Mouse (Mus musculus) embryo, embryonic 11.5 days (tissue): ENCODE results near the gene Cend1.

Experiments used
- DNase-seq: peaks from one replicate; pipeline ENCODE4 v3.0.0-alpha.2; 2012; ENCODE audit warnings: low read depth, low spot score

Cend1 gene

DNA sequence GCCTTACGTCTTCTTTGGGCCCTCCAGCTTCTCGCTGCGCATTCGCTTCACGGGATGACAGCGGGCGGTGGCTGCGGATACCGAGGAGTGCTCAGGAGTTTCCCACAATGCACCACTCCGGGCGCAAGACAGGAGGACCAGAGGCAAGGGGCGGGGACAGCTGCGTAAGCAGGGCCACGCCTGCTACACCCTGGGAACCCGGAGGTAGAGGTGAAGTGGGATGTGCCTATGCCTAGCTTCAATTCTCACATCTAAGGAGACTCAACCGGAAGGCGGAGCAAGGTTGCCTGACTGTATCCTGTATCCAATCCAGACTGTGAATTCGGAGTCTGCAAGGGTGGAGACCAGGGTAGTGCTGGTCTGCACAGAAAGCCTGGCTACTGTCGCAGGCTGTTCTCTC is at the start of gene Cend1:
TSS of gene Cend1 (minus strand) at position 182 of the 400 bp plus-strand sequence.
- peak; percentile 59 for DNase-seq

DNA sequence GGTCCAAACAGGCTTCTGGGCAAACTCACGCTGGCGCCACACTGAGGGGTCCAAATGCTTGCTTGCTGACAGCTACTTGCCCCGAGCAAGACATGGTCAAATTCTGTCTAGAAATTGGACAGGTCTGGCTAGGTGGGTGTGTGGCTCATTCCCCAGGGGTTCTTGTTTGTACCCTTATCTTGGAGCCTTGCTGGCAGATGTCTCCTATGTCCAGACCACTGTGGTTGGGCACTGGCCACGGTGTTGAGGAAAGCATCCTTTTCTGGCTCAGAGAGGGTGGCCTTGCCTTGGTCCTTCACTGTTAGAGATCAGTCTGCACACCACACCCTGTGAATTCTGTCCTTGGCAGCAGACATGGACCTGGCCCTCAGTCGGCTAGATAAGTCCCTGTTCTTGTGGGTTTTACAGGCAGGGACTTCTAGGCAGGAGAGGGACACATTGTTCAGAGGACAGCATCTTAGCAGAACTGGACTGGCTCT is 49.0 kb upstream of the Cend1 start:
- no peak for DNase-seq

GRCm38 (mm10) chr7:141477578-141478269 is 48.4 kb upstream of the Cend1 start:
- DNase-seq, result no peak

GRCm38 (mm10) chr7:141476981-141477370 is 47.7 kb upstream of the Cend1 start:
- no peak for DNase-seq

GRCm38 (mm10) chr7:141476226-141476980 is 47.1 kb upstream of the Cend1 start:
- no peak for DNase-seq

- DNase-seq, result no peak
These were observed 46.5 kb upstream of the Cend1 start for GRCm38 (mm10) chr7:141475805-141476158.

DNA sequence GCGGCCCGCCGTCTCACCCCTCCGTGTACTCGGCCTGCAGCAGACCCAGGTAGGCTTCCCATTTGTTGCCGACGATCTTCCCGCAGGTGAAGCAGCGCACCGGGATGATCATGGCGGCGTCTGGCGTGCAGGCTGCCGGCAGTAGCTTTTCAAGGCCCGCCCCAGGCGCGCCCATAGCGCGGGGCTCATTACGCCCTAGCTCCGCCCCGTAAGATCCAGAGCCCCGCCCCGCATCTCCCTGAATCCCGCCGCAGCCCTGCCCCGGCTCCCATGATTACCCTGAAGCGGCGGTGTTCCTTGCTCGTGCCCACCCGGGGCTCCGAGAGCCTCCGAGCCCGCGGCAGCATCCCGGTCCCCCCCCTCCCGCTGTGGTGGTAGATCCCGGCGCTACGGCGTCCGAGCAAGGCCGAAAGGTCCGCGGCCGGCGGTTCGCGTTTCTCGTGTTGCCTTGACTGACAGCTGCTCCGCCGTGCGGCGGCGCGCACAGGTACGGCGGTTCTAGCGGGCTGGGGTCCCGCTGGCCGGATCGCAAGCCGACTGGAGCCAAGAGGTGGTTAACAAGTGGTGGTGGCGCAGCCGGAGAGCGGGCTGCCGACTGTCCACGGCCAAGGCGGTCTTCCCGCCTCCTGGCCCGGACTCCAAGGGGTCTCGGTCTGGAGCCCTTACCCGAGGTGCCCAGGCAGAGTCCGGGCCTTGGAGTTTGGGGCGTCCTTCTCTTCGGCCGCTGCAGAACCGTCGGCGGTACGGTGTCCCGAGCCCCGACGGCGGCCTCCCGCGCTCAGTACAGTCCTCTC is 45.9 kb upstream of the Cend1 start, which contains the start of the genes Polr2l and Tspan4:
TSS of gene Polr2l (minus strand) at position 122 of the 794 bp plus-strand sequence.
TSS of gene Tspan4 (plus strand) at position 230 of the 794 bp plus-strand sequence.
- DNase-seq, result peak; percentile 78

GRCm38 (mm10) chr7:141474160-141474559 is 44.9 kb upstream of the Cend1 start:
- no peak for DNase-seq

GRCm38 (mm10) chr7:141472763-141473162 is 43.5 kb upstream of the Cend1 start:
- DNase-seq, result no peak

GRCm38 (mm10) chr7:141472226-141472625 is 42.9 kb upstream of the Cend1 start:
- DNase-seq, result no peak

DNA sequence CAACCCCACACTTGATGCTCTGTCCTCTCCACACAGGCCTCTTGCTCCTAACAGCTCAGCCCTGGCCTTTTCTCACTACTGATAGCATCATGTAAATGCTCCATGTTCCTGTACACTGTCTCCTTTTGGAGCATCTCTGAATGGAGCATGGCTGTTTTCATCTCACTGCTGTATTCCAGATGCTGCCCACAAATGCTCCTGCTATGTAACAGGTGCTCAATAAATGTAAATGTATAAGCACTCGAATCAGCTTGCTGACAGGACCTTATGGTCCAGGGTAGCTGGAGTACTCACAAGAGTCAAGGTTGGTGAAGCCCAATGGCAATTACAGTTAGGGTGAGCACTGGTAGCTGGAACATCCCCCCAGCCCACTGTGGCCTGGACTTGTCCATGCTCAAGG is 41.9 kb upstream of the Cend1 start:
- DNase-seq, result no peak

DNA sequence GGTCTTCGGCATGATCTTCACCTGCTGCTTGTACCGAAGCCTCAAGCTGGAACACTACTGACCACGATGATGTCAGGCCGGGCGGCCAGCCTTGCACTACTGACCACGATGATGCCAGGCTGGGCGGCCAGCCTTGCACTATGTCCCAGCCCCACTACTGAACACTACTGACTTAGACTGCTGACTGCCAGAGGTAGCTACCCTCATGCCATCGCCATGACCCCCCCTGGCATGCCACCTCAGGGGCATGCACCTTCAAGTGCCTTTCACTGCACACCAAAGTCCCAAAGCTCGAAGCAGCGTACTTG is 41.3 kb upstream of the Cend1 start:
- no peak for DNase-seq

GRCm38 (mm10) chr7:141469901-141470636 is 40.8 kb upstream of the Cend1 start:
- no peak for DNase-seq

DNA sequence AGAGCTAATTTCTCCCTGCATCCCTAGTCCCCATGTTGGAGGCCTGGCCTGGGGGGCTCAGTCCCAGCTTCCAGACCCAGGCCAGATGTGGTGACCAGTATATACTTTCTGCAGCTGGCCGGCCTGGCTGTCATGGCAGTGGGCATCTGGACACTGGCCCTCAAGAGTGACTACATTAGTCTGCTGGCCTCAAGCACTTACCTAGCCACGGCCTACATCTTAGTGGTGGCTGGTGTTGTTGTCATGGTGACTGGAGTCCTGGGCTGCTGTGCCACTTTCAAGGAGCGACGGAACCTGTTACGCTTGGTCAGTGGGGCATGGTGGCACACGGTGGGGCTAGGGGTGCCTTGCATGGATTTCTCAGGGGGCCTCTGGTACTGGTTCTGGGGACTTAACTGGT is 40.1 kb upstream of the Cend1 start:
- no peak for DNase-seq

DNA sequence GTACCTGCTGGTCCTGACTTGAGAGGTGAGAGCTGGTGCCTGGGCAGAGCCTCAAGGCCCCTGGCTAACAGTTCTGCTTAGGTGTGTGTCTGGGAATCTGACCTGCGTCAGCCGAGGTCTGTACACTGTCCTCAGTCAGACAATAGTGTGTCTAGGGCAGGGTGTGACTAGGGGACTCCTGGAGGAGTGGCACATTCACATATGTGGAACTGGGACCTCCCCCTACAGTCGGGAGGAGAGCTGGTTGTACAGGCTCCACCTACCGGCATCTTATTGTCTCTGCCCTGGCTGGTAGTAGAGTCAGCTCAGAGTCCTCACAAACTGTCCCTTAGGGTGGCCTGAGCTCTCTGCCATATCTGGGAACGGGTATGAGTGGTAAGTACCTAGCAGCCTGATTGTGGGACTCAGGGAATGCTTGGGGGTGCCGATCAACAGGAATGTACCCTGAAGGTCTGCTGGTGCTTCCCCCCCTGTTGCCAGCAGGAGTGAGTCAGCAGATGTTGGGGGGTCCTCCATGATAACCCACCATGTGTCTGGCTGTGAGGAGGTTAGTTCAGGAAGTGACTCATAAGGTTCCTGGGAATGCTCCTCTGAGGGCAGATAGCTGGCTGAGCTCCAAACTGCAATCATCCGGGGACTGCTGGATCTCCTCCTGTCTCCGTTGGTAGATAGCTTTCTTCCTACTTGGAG is 39.4 kb upstream of the Cend1 start:
- DNase-seq, result no peak

- DNase-seq, result no peak
These were observed 38.9 kb upstream of the Cend1 start for GRCm38 (mm10) chr7:141468164-141468521.

- DNase-seq, result peak; percentile 78
These were observed 38.1 kb upstream of the Cend1 start, which contains the start of gene Cd151 for GRCm38 (mm10) chr7:141467230-141468030. Gene Cd151, plus strand, starts transcription at chr7:141467392.

DNA sequence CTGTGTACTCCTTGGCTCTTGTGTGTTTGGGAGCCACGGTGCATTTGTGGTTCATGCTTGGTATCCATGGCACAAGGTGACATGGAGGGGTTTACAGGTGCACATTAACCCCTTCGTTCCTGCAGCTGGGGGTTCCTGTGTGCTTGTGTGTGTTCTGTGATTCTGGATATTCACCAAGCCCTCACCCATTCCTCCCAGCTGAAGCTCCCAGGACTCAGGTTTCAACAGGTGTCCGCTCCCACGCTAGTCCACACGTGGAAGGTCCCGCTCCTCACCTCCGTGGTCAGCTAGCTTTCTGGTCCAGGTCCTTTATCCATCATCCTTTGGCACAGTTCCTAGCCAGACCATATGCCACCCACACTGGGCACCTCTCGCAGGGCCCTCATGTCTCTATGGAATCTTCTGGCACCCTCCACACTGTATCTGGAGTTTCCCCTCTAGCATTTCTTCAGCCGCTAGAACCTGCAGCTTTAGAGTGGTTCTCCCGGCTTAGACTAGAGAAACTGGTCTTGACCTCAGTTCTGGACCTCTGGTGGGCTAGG is 37.4 kb upstream of the Cend1 start:
- no peak for DNase-seq

GRCm38 (mm10) chr7:141466045-141466394 is 36.7 kb upstream of the Cend1 start:
- no peak for DNase-seq
